Mouse (Mus musculus) MEL (cell line): ENCODE results near the gene Myh9. TPM values are rescaled to one million over a fixed set of nuclear protein-coding genes. Genes with fewer than 3 reads are reported as not detected.

Experiments used
- DNase-seq: peaks from one replicate; pipeline ENCODE4 v3.0.0; 2011; ENCODE audit warnings: low read depth, low spot score
- H3K27ac ChIP-seq: 2 replicates; pipeline ENCODE4 v1.5.1; 2012; ENCODE audit warnings: low read depth, mild to moderate bottlenecking, control low read depth, low read length, moderate library complexity; ENCODE audit not compliant: control insufficient read depth
- H3K27me3 ChIP-seq, 2 experiments: fragments of 150-350 bp in 1 of 2; sonication (generic) in 1 of 2; 2 replicates each; pipeline ENCODE4 v1.6.1; 2012; ENCODE audit warnings: low read length in 2 of 2, mild to moderate bottlenecking in 2 of 2, improper control_type of control experiment in 1 of 2, moderate library complexity in 1 of 2; ENCODE audit not compliant: insufficient read depth in 2 of 2, control insufficient read depth in 1 of 2
- H3K36me3 ChIP-seq, 2 experiments: 2 replicates each; pipeline ENCODE4 v1.6.1; 2012 to 2014; ENCODE audit warnings: low read length in 2 of 2, improper control_type of control experiment in 1 of 2, inconsistent platforms in 1 of 2, mild to moderate bottlenecking in 1 of 2; ENCODE audit not compliant: insufficient read depth in 2 of 2, control insufficient read depth in 1 of 2
- H3K4me1 ChIP-seq, 2 experiments: fragments of 150-350 bp in 1 of 2; sonication (generic) in 1 of 2; 2 replicates each; pipeline ENCODE4 v1.6.1; 2012; ENCODE audit warnings: low read length in 2 of 2, improper control_type of control experiment in 1 of 2, mild to moderate bottlenecking in 1 of 2; ENCODE audit not compliant: insufficient read depth in 2 of 2, control insufficient read depth in 1 of 2
- H3K4me3 ChIP-seq, 2 experiments: fragments of 150-350 bp in 1 of 2; sonication (generic) in 1 of 2; 2 replicates each; pipeline ENCODE4 v1.5.1; 2012; ENCODE audit warnings: low read depth in 2 of 2, low read length in 2 of 2, mild to moderate bottlenecking in 2 of 2, moderate library complexity in 2 of 2, control low read depth in 1 of 2, improper control_type of control experiment in 1 of 2; ENCODE audit not compliant: control insufficient read depth in 1 of 2, insufficient read depth in 1 of 2
- H3K79me2 ChIP-seq: 2 replicates; pipeline ENCODE4 v1.6.1; 2012; ENCODE audit warnings: mild to moderate bottlenecking, low read length, moderate library complexity; ENCODE audit not compliant: control insufficient read depth, poor library complexity, insufficient read depth
- H3K9ac ChIP-seq: 2 replicates; pipeline ENCODE4 v1.6.1; 2012; ENCODE audit warnings: low read depth, mild to moderate bottlenecking, control low read depth, low read length, moderate library complexity; ENCODE audit not compliant: control insufficient read depth, poor library complexity, severe bottlenecking
- H3K9me3 ChIP-seq: fragments of 150-350 bp; sonication (generic); replicated peaks from 2 replicates; pipeline ENCODE4 v1.6.1; 2012; ENCODE audit warnings: mild to moderate bottlenecking, low read length, improper control_type of control experiment, moderate library complexity; ENCODE audit not compliant: insufficient read depth
- BHLHE40 ChIP-seq: IDR thresholded peaks from 2 replicates; pipeline ENCODE4 v1.6.1; 2012; ENCODE audit warnings: low read depth, mild to moderate bottlenecking, inconsistent platforms, low read length, improper control_type of control experiment, borderline replicate concordance
- CHD1 ChIP-seq: IDR thresholded peaks from 2 replicates; pipeline ENCODE4 v1.6.1; 2012; ENCODE audit warnings: low read depth, mild to moderate bottlenecking, inconsistent platforms, low read length, improper control_type of control experiment
- CHD2 ChIP-seq: IDR thresholded peaks from 2 replicates; pipeline ENCODE4 v1.6.1; 2011; ENCODE audit warnings: low read length, improper control_type of control experiment
- E2F4 ChIP-seq: IDR thresholded peaks from 2 replicates; pipeline ENCODE4 v1.6.1; 2011; ENCODE audit warnings: low read depth, low read length, improper control_type of control experiment, borderline replicate concordance
- ELF1 ChIP-seq: IDR thresholded peaks from 2 replicates; pipeline ENCODE4 v1.6.1; 2014; ENCODE audit warnings: low read depth, mild to moderate bottlenecking, inconsistent platforms, low read length, improper control_type of control experiment, moderate library complexity
- EP300 ChIP-seq, 2 experiments: IDR thresholded peaks; 2 replicates each; pipeline ENCODE4 v1.6.1; 2011; ENCODE audit warnings: improper control_type of control experiment in 2 of 2, low read length in 2 of 2, low read depth in 1 of 2, mild to moderate bottlenecking in 1 of 2
- GABPA ChIP-seq: IDR thresholded peaks from 2 replicates; pipeline ENCODE4 v1.6.1; 2012; ENCODE audit warnings: low read depth, mild to moderate bottlenecking, inconsistent platforms, low read length, improper control_type of control experiment, moderate library complexity
- GATA1 ChIP-seq: IDR thresholded peaks from 2 replicates; pipeline ENCODE4 v1.6.1; 2011; ENCODE audit warnings: low read depth, low read length, improper control_type of control experiment
- HCFC1 ChIP-seq: IDR thresholded peaks from 2 replicates; pipeline ENCODE4 v1.6.1; 2012; ENCODE audit warnings: low read depth, mild to moderate bottlenecking, inconsistent platforms, low read length, improper control_type of control experiment, moderate library complexity
- MAZ ChIP-seq: IDR thresholded peaks from 2 replicates; pipeline ENCODE4 v1.6.1; 2012; ENCODE audit warnings: low read depth, mild to moderate bottlenecking, inconsistent platforms, low read length, improper control_type of control experiment
- MYC ChIP-seq: IDR thresholded peaks from 2 replicates; pipeline ENCODE4 v1.6.1; 2011; ENCODE audit warnings: low read depth, mild to moderate bottlenecking, low read length, improper control_type of control experiment, moderate library complexity
- NELFE ChIP-seq: IDR thresholded peaks from 2 replicates; pipeline ENCODE4 v1.6.1; 2011; ENCODE audit warnings: low read depth, low read length, improper control_type of control experiment
- RAD21 ChIP-seq: IDR thresholded peaks from 2 replicates; pipeline ENCODE4 v1.6.1; 2011; ENCODE audit warnings: mild to moderate bottlenecking, low read depth, low read length, improper control_type of control experiment
- RCOR1 ChIP-seq: IDR thresholded peaks from 2 replicates; pipeline ENCODE4 v1.6.1; 2012; ENCODE audit warnings: low read depth, mild to moderate bottlenecking, inconsistent platforms, low read length, improper control_type of control experiment
- TCF12 ChIP-seq: IDR thresholded peaks from 2 replicates; pipeline ENCODE4 v1.6.1; 2014; ENCODE audit warnings: low read depth, mild to moderate bottlenecking, inconsistent platforms, low read length, improper control_type of control experiment, moderate library complexity
- USF2 ChIP-seq, 2 experiments: IDR thresholded peaks; 2 replicates each; pipeline ENCODE4 v1.6.1; 2011 to 2012; ENCODE audit warnings: improper control_type of control experiment in 2 of 2, low read length in 2 of 2, borderline replicate concordance in 1 of 2, inconsistent platforms in 1 of 2, low read depth in 1 of 2, mild to moderate bottlenecking in 1 of 2; ENCODE audit not compliant: insufficient read depth in 1 of 2
- ZKSCAN1 ChIP-seq: IDR thresholded peaks from 2 replicates; pipeline ENCODE4 v1.6.1; 2012; ENCODE audit warnings: low read depth, mild to moderate bottlenecking, inconsistent platforms, low read length, improper control_type of control experiment, moderate library complexity
- ZNF384 ChIP-seq: IDR thresholded peaks from 2 replicates; pipeline ENCODE4 v1.6.1; 2012; ENCODE audit warnings: low read depth, mild to moderate bottlenecking, inconsistent platforms, low read length, improper control_type of control experiment
- polyA plus RNA-seq, 2 experiments: library from polyadenylated mRNA; stranded (reverse) in 1 of 2; unstranded in 1 of 2; fragments of >175 nt in 1 of 2; fragments of >200 nt in 1 of 2; gene quantifications; 2 replicates each; pipeline versions ENCODE4 v1.2.1 to v1.2.4; 2012; ENCODE audit warnings: low replicate concordance in 2 of 2, low read depth in 1 of 2; ENCODE audit not compliant: insufficient read length in 2 of 2, insufficient read depth in 1 of 2, missing spikeins in 1 of 2
- total RNA-seq: library from RNA; depleted of rRNA; stranded (reverse); fragments of 300-350 nt; gene quantifications from 2 replicates; pipeline ENCODE4 v1.2.3, GENCODE M21; 2012

Gene Myh9
- total and polyA plus RNA-seq, 3 experiments: 59.3 to 176 (median 158) TPM

GRCm38 (mm10) chr15:77831754-77832457 is 10.1 kb downstream of the Myh9 start:
- Histone ChIP-seq H3K27ac (peak overlapping the region; percentile 70), H3K27me3 (no peaks in the 10 kb centered on the region), H3K79me2 (peaks cover 62% of the 10 kb centered on the region), H3K9me3 (no peaks in the 10 kb centered on the region), H3K9ac (peak overlapping the region; percentile 31; the same call in 1 of the 2 replicates), H3K4me3 (no peak overlapping the region), H3K36me3 (peaks cover 0 to 51% of the 10 kb centered on the region in 2 experiments; a peak in 2 of 4 replicates), H3K4me1 (peaks cover 31 to 56% of the 10 kb centered on the region in 2 experiments)
- DNase-seq: no peak
- TF ChIP-seq RAD21: no peak
- TF ChIP-seq BHLHE40: no peak
- TF ChIP-seq USF2 (IDR thresholded peaks at IDR 0.05; ENCODE audit: borderline replicate concordance in 1 of 2, insufficient read depth in 1 of 2, low read depth in 1 of 2, low read length in 2 of 2): no peak
- TF ChIP-seq ZNF384: no peak
- no peak for TF ChIP-seq E2F4
- TF ChIP-seq GABPA: no peak
- TF ChIP-seq MYC: no peak
- TF ChIP-seq TCF12: no peak
- TF ChIP-seq HCFC1: no peak
- no peak for TF ChIP-seq CHD1
- TF ChIP-seq ELF1: no peak
- no peak for TF ChIP-seq MAZ
- TF ChIP-seq CHD2: no peak
- TF ChIP-seq NELFE: no peak

DNA sequence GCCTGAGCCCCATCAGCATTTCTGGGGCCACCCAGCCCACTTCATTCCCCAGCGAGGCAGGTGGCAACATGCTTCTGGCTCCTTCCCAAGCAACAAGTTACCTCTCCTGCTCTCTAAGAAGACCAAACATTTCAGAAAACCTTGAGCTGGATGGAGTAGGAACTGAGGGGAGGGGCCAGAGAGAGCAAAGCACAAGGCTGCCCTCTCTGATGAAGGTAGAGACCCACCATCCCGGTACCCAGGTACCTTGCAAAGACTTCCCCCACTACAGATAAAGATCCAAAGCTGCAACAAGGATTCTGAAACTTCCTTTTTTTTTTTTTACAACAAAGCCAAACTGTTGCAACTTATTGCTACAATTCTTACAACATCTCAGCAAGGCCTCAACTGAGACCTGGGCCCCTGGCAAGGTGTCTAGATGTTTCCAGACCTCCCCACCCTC is 10.8 kb downstream of the Myh9 start:
- H3K27me3 ChIP-seq: no peaks in the 10 kb centered on the region
- peak; percentile 56 for DNase-seq
- peaks cover 0 to 45% of the 10 kb centered on the region in 2 experiments; a peak in 2 of 4 replicates for H3K36me3 ChIP-seq
- H3K79me2 ChIP-seq: peaks cover 59% of the 10 kb centered on the region
- no peak overlapping the region for H3K4me3 ChIP-seq
- H3K27ac ChIP-seq: peak overlapping the region; percentile 70
- H3K9ac ChIP-seq: peak overlapping the region; percentile 31; the same call in 1 of the 2 replicates
- TF ChIP-seq TCF12 (0 out of 2 replicates have a peak, but pooled peaks have one; percentile 17), RCOR1 (0 out of 2 replicates have a peak, but pooled peaks have one; percentile 37), ZKSCAN1 (no peak), EP300 (IDR thresholded peaks at IDR 0.05; ENCODE audit: low read depth in 1 of 2, low read length in 2 of 2) (peak in 1 of 2 experiments; percentile 45; a peak in 1 of 4 replicates), MYC (no peak), GATA1 (peak; percentile 69), ZNF384 (peak; percentile 87)
- peaks cover 31 to 50% of the 10 kb centered on the region in 2 experiments for H3K4me1 ChIP-seq
- no peaks in the 10 kb centered on the region for H3K9me3 ChIP-seq
